Mouse (Mus musculus): ENCODE data around the gene Capns2. TPM values are rescaled to one million over a fixed set of nuclear protein-coding genes. Genes with fewer than 3 reads are reported as not detected.
"Not testable (repeated sequence)": the region's sequence is repeated elsewhere in the genome, so short reads cannot be mapped to it uniquely, and the experiment has no call there.

Gene Capns2
- polyA plus RNA-seq, 1 experiment from 2014 or later, result not detected

DNA sequence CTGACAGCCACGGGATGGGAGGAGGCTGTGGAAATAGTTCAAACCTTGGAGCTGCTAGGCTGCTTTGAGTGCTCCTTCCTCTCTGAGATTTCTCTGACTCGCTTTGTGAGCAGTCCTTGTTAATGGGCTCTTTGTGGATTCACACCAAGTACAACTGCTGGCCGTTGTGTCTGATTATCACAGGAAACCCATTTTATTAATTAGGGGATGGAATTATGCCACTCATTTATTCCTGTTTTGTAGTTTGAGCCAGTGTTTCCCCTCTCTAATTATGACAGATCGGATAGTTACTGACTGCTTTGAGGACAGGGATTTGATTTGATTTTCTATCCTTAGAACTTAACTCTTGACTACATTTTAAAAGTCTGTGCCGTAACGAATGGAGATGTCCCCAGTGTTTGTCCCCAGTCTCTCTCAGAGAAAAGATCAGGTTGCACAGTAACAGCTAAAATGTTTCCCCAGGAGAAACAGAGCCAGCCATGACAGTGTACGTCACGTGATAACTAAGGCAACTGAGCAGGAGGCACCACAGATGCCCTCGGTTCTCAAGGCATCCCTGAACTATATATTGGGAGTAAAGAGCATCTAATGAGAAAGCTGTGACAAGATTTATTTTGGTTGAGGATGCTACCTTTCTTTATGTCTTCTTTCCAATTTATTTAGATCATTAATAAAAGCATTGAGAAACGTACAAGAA is 29.0 kb upstream of the Capns2 start:
- Histone ChIP-seq H3K9ac (ENCODE audit: low read depth, low read length) (no peak overlapping the region), H3K27me3 (replicated peaks; ENCODE audit: control insufficient read depth, insufficient read depth, low read length) (no peaks in the 10 kb centered on the region), H3K27ac (ENCODE audit: low read length) (no peak overlapping the region), H3K9me3 (ENCODE audit: control insufficient read depth, low read length) (no peaks in the 10 kb centered on the region), H3K36me3 (ENCODE audit: control insufficient read depth, insufficient read depth, low read length) (no peaks in the 10 kb centered on the region), H3K4me2 (ENCODE audit: low read depth, low read length) (no peak overlapping the region), H3K4me1 (ENCODE audit: control insufficient read depth, insufficient read depth, low read length) (no peaks in the 10 kb centered on the region), H3K4me3 (ENCODE audit: low read length) (no peak overlapping the region)
- WGBS, result 71% methylated on average over 10 of the region's 10 CpGs
- ATAC-seq, result no peak

DNA sequence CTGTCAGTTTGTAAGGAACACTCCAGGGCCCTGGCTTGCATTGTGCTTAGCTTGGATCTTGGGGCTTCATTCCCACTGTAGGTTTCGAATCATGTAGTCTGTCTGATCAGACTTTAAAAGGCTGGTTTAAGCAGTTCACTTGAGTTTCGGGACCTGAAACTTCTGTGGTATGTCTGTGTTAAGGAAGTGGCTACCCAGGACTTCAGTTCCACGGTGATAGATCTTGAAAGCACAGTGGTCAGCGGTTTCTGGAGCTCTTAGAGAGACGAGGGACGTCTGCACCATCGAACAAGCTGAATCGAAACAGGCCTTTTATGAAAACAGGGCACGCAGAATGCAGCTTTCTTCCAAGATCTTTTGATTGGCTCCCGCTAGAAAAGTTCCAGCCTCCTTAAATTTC is 25.4 kb upstream of the Capns2 start:
- Histone ChIP-seq H3K27ac (ENCODE audit: low read length) (no peak overlapping the region), H3K4me1 (ENCODE audit: control insufficient read depth, insufficient read depth, low read length) (no peaks in the 10 kb centered on the region), H3K36me3 (ENCODE audit: control insufficient read depth, insufficient read depth, low read length) (no peaks in the 10 kb centered on the region), H3K9ac (ENCODE audit: low read depth, low read length) (no peak overlapping the region), H3K4me2 (ENCODE audit: low read depth, low read length) (no peak overlapping the region), H3K27me3 (replicated peaks; ENCODE audit: control insufficient read depth, insufficient read depth, low read length) (no peaks in the 10 kb centered on the region), H3K9me3 (ENCODE audit: control insufficient read depth, low read length) (no peaks in the 10 kb centered on the region), H3K4me3 (ENCODE audit: low read length) (no peak overlapping the region)
- WGBS, result 85% methylated on average over 10 of the region's 10 CpGs
- ATAC-seq, result no peak

DNA sequence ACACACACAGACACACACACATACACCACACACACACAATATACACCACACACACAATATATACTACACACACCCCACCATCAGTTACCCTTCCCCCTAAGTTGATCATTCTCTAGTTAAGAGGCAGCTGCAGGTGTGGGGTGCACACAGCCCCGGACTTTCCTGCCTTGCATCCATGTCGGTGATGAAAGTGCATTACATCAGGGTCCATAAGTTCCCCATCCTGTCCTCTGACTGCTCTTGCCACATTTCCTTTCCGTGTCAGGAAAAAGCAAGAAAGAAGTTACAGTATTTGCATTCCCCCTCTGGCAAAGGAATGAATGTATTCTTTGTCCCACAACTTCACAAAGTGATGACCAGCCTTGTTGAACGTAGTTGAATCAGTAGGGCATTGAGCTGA is 20.0 kb upstream of the Capns2 start:
- H3K9me3 ChIP-seq (ENCODE audit: control insufficient read depth, low read length), result no peaks in the 10 kb centered on the region
- no peak overlapping the region for H3K4me2 ChIP-seq (ENCODE audit: low read depth, low read length)
- no peaks in the 10 kb centered on the region for H3K36me3 ChIP-seq (ENCODE audit: control insufficient read depth, insufficient read depth, low read length)
- 51% methylated on average over 4 of the region's 4 CpGs for whole genome bisulfite sequencing
- H3K4me1 ChIP-seq (ENCODE audit: control insufficient read depth, insufficient read depth, low read length), result no peaks in the 10 kb centered on the region
- no peak for ATAC-seq
- no peak overlapping the region for H3K4me3 ChIP-seq (ENCODE audit: low read length)
- no peak overlapping the region for H3K27ac ChIP-seq (ENCODE audit: low read length)
- no peaks in the 10 kb centered on the region for H3K27me3 ChIP-seq (replicated peaks; ENCODE audit: control insufficient read depth, insufficient read depth, low read length)
- H3K9ac ChIP-seq (ENCODE audit: low read depth, low read length), result no peak overlapping the region

DNA sequence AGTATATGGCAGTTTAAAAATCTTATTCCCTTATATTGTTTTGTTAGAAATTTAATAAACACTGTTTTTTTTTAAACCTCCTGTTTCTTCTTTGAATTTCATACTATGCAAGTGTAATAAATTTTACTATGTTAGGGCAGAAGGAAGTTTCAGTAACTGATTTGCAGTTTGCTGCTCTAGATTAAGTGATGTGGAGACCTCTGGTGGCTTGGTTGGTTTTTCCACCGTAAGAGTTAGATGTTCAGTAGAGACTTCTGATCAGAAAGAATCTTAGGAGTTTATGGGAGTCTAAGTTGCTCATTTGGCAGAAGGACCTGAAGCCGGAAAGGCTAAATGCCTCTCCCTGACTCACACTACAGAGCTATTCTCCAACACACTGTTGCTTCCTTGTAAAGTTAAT is 17.4 kb upstream of the Capns2 start:
- Histone ChIP-seq H3K27ac (ENCODE audit: low read length) (no peak overlapping the region), H3K9me3 (ENCODE audit: control insufficient read depth, low read length) (no peaks in the 10 kb centered on the region), H3K9ac (ENCODE audit: low read depth, low read length) (no peak overlapping the region), H3K36me3 (ENCODE audit: control insufficient read depth, insufficient read depth, low read length) (no peaks in the 10 kb centered on the region), H3K4me3 (ENCODE audit: low read length) (no peak overlapping the region), H3K4me1 (ENCODE audit: control insufficient read depth, insufficient read depth, low read length) (no peaks in the 10 kb centered on the region), H3K4me2 (ENCODE audit: low read depth, low read length) (no peak overlapping the region), H3K27me3 (replicated peaks; ENCODE audit: control insufficient read depth, insufficient read depth, low read length) (no peaks in the 10 kb centered on the region)
- ATAC-seq, result no peak
- WGBS, result 69% methylated on average over 2 of the region's 2 CpGs

DNA sequence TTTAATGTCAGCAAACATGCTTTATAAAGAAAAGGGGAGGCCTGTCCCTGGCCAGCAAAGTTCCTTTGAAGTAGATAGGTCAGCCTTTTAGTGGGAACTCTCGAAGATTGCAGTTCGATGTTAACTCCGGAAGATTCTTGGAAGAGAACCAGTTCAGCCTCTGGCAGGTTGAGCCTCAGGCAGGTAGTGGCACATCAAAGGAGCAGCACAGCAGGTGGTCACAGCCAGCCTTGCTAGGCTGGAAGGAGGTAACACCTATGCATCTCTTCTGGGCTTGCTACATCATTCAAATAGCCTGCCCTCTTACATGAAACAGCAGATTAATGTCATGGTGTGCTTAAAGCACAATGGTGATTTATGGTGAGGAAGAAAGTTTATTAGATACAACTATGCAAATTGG is 9.0 kb upstream of the Capns2 start:
- ATAC-seq; H3K9ac ChIP-seq (ENCODE audit: low read depth, low read length); H3K4me3 ChIP-seq (ENCODE audit: low read length); H3K27me3 ChIP-seq (replicated peaks; ENCODE audit: control insufficient read depth, insufficient read depth, low read length); H3K4me2 ChIP-seq (ENCODE audit: low read depth, low read length); H3K4me1 ChIP-seq (ENCODE audit: control insufficient read depth, insufficient read depth, low read length); H3K36me3 ChIP-seq (ENCODE audit: control insufficient read depth, insufficient read depth, low read length); H3K9me3 ChIP-seq (ENCODE audit: control insufficient read depth, low read length); H3K27ac ChIP-seq (ENCODE audit: low read length): not testable (repeated sequence)
- 65% methylated on average over 3 of the region's 3 CpGs for WGBS

DNA sequence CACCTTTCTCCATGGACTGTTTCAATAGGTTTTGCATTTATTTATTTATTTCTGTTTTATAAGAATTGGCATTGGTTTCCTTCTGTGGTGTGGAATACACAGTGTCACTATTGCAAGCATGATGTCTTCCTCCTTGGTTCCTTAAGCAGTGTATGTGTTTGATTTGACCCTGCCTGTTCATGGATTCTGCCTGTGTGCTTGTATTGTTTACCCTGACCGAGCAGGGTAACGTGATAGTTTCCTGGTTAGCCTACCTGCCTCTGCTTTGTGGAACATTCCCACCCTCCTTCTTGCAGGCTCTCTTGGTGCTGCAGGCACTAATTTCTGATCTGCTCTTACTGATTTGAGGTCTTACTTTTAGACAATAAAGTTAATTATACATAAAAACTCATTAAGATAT is 7.3 kb upstream of the Capns2 start:
- no peak overlapping the region for H3K9ac ChIP-seq (ENCODE audit: low read depth, low read length)
- H3K9me3 ChIP-seq (ENCODE audit: control insufficient read depth, low read length), result no peaks in the 10 kb centered on the region
- no peak for ATAC-seq
- H3K27me3 ChIP-seq (replicated peaks; ENCODE audit: control insufficient read depth, insufficient read depth, low read length), result no peaks in the 10 kb centered on the region
- no peaks in the 10 kb centered on the region for H3K36me3 ChIP-seq (ENCODE audit: control insufficient read depth, insufficient read depth, low read length)
- no peak overlapping the region for H3K27ac ChIP-seq (ENCODE audit: low read length)
- WGBS, result 83% methylated on average over 2 of the region's 2 CpGs
- H3K4me3 ChIP-seq (ENCODE audit: low read length), result no peak overlapping the region
- H3K4me1 ChIP-seq (ENCODE audit: control insufficient read depth, insufficient read depth, low read length), result no peaks in the 10 kb centered on the region
- H3K4me2 ChIP-seq (ENCODE audit: low read depth, low read length), result no peak overlapping the region

DNA sequence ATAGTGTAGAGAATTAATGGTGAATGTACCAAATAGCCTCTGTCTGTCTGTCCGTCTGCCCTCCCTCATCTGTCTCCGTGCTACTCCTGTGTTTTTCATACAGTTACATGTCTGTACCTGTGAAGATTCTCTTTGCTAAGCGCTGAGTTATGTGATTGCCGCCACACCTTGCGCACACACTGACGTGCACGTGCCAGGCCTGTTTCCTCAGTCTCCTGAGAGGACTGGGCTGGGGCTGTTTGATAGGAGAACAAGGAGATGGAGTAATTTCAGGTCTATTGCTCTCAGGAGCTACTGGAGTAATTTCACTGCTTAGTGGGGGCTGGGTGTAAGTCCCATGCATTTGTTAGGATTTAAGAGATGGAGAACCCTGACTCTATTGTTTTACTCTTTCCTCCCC is 6.2 kb upstream of the Capns2 start:
- Histone ChIP-seq H3K9me3 (ENCODE audit: control insufficient read depth, low read length) (no peaks in the 10 kb centered on the region), H3K4me1 (ENCODE audit: control insufficient read depth, insufficient read depth, low read length) (no peaks in the 10 kb centered on the region), H3K27ac (ENCODE audit: low read length) (no peak overlapping the region), H3K9ac (ENCODE audit: low read depth, low read length) (no peak overlapping the region), H3K4me2 (ENCODE audit: low read depth, low read length) (no peak overlapping the region), H3K36me3 (ENCODE audit: control insufficient read depth, insufficient read depth, low read length) (no peaks in the 10 kb centered on the region), H3K4me3 (ENCODE audit: low read length) (no peak overlapping the region), H3K27me3 (replicated peaks; ENCODE audit: control insufficient read depth, insufficient read depth, low read length) (no peaks in the 10 kb centered on the region)
- ATAC-seq, result peak; percentile 71
- WGBS, result 67% methylated on average over 7 of the region's 7 CpGs

DNA sequence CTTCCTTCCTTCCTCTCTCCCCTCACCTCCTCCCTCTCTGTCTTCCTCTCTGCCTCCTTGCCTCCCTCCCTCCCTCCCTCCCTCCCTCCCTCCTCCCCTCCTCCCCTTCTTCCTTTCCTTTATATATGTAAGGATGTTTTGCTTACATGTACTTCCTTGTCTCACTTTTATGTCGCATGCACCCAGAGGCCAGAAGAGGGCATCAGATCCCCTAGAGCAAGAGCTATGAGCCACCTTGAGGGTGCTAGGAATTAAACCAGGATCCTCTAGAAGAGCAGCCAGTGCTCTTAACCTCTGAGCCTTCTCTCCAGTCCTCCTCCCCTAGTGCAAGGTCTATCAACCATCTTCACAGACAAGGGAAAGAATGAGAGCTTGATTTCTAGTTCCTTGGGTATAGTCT is 5.2 kb upstream of the Capns2 start:
- WGBS, result 89% methylated on average over 1 of the region's 1 CpGs
- Histone ChIP-seq H3K4me3 (ENCODE audit: low read length) (no peak overlapping the region), H3K27me3 (replicated peaks; ENCODE audit: control insufficient read depth, insufficient read depth, low read length) (no peaks in the 10 kb centered on the region), H3K36me3 (ENCODE audit: control insufficient read depth, insufficient read depth, low read length) (no peaks in the 10 kb centered on the region), H3K27ac (ENCODE audit: low read length) (no peak overlapping the region), H3K9me3 (ENCODE audit: control insufficient read depth, low read length) (no peaks in the 10 kb centered on the region), H3K4me2 (ENCODE audit: low read depth, low read length) (no peak overlapping the region), H3K9ac (ENCODE audit: low read depth, low read length) (no peak overlapping the region), H3K4me1 (ENCODE audit: control insufficient read depth, insufficient read depth, low read length) (no peaks in the 10 kb centered on the region)
- ATAC-seq, result no peak

DNA sequence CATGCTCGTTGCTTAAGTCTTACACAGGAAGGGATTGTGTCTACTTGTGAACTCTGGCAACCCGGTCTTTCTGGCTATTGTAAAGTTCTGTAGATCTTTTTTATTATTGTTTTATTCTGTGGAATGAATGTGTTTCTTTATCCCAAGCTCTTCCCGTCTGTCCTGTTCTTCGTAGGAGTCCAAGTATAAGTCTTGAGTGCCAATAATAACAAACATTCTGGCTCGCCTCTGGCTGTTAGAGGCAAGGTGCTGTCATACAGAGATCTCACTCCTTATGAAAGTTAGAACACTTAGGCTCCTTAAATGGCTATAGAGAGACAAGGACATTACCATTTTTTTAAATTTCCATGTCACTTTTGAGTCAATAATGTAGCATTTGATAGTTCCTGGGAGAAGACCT is 4.6 kb upstream of the Capns2 start:
- H3K27me3 ChIP-seq (replicated peaks; ENCODE audit: control insufficient read depth, insufficient read depth, low read length), result no peaks in the 10 kb centered on the region
- no peaks in the 10 kb centered on the region for H3K4me1 ChIP-seq (ENCODE audit: control insufficient read depth, insufficient read depth, low read length)
- WGBS, result 57% methylated on average over 5 of the region's 5 CpGs
- no peak overlapping the region for H3K9ac ChIP-seq (ENCODE audit: low read depth, low read length)
- H3K4me2 ChIP-seq (ENCODE audit: low read depth, low read length), result no peak overlapping the region
- H3K9me3 ChIP-seq (ENCODE audit: control insufficient read depth, low read length), result no peaks in the 10 kb centered on the region
- ATAC-seq, result no peak
- H3K27ac ChIP-seq (ENCODE audit: low read length), result no peak overlapping the region
- no peak overlapping the region for H3K4me3 ChIP-seq (ENCODE audit: low read length)
- no peaks in the 10 kb centered on the region for H3K36me3 ChIP-seq (ENCODE audit: control insufficient read depth, insufficient read depth, low read length)

DNA sequence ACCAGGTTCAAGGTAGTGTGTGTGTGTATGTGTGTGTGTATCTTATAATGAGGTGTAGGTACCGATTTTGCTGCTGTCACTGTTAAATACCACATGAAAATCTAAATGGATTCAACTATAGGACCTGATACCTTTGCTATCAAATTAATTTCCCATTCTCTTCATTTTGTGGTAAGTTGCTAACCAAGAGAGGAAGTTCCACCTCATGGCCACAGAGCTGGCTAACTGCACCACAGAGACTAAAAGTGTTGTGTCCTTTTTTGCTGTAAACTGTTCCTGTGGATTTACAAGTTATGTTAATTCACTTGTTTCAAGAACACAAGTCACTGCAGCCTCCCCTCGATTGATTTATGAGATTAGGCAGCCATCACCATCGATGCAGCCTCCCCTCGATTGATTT is 3.4 kb upstream of the Capns2 start:
- H3K27me3 ChIP-seq (replicated peaks; ENCODE audit: control insufficient read depth, insufficient read depth, low read length), result no peaks in the 10 kb centered on the region
- H3K9me3 ChIP-seq (ENCODE audit: control insufficient read depth, low read length), result no peaks in the 10 kb centered on the region
- no peak overlapping the region for H3K27ac ChIP-seq (ENCODE audit: low read length)
- H3K36me3 ChIP-seq (ENCODE audit: control insufficient read depth, insufficient read depth, low read length), result no peaks in the 10 kb centered on the region
- ATAC-seq, result no peak
- H3K9ac ChIP-seq (ENCODE audit: low read depth, low read length), result no peak overlapping the region
- H3K4me3 ChIP-seq (ENCODE audit: low read length), result no peak overlapping the region
- H3K4me2 ChIP-seq (ENCODE audit: low read depth, low read length), result no peak overlapping the region
- 70% methylated on average over 4 of the region's 4 CpGs for WGBS
- no peaks in the 10 kb centered on the region for H3K4me1 ChIP-seq (ENCODE audit: control insufficient read depth, insufficient read depth, low read length)

All from intestine, embryonic 16.5 days (tissue).